Mouse (Mus musculus) kidney, adult 2 months (tissue): Measurements from ENCODE around the gene Ap3b1. TPM values are rescaled to one million over a fixed set of nuclear protein-coding genes. Genes with fewer than 3 reads are reported as not detected.

Source experiments
- DNase-seq: peaks from one replicate; pipeline ENCODE4 v3.0.0; 2021
- H3K27ac ChIP-seq: fragments of 200-500 bp; 2 replicates; pipeline ENCODE4 v1.5.1; 2012; ENCODE audit warnings: low read depth, low read length, control low read depth, inconsistent platforms; ENCODE audit not compliant: insufficient read depth
- H3K27me3 ChIP-seq: fragments of 200-500 bp; replicated peaks from 2 replicates; pipeline ENCODE4 v1.6.1; 2012; ENCODE audit warnings: mild to moderate bottlenecking, moderate library complexity, low read length, inconsistent platforms; ENCODE audit not compliant: control insufficient read depth, insufficient read depth
- H3K36me3 ChIP-seq: fragments of 200-500 bp; 2 replicates; pipeline ENCODE4 v1.6.1; 2012; ENCODE audit warnings: mild to moderate bottlenecking, moderate library complexity, low read length, inconsistent platforms; ENCODE audit not compliant: control insufficient read depth, insufficient read depth
- H3K4me1 ChIP-seq: fragments of 200-500 bp; 2 replicates; pipeline ENCODE4 v1.6.1; 2011; ENCODE audit warnings: low read length; ENCODE audit not compliant: control insufficient read depth, insufficient read depth
- H3K4me3 ChIP-seq: fragments of 200-500 bp; 2 replicates; pipeline ENCODE4 v1.5.1; 2011; ENCODE audit warnings: mild to moderate bottlenecking, low read depth, low read length, control low read depth; ENCODE audit not compliant: insufficient read depth
- CTCF ChIP-seq: fragments of 200-500 bp; conservative IDR thresholded peaks from 2 replicates; pipeline ENCODE4 v1.5.1; 2011; ENCODE audit warnings: low read depth, mild to moderate bottlenecking, control low read depth, low read length, moderate library complexity, mixed read lengths; ENCODE audit not compliant: insufficient read depth, insufficient read length
- POLR2A ChIP-seq: fragments of 200-500 bp; IDR thresholded peaks from one replicate; pipeline ENCODE4 v1.6.1; 2011; ENCODE audit warnings: low read depth, low read length, control low read depth
- WGBS: fragments of 180-500 bp; shearing (Covaris S2); methylation state at CpG from one replicate; pipeline ENCODE4 v1.1.7; 2018; 5-methylcytosine and 5-hydroxymethylcytosine counted together
- polyA plus RNA-seq: library from polyadenylated mRNA; depleted of rRNA; stranded (reverse); fragments of >200 nt; gene quantifications from 2 replicates; pipeline ENCODE4 v1.2.3, GENCODE M21; 2012

Gene Ap3b1
- polyA plus RNA-seq, 1 experiment, result 49.4 TPM

GRCm38 (mm10) chr13:94364336-94364735, 5.6 kb downstream of the Ap3b1 start:
- WGBS, result 77% methylated on average over 2 of the region's 2 CpGs
- H3K36me3 ChIP-seq, result no peaks in the 10 kb centered on the region
- H3K27me3 ChIP-seq, result no peaks in the 10 kb centered on the region
- H3K4me3 ChIP-seq, result no peak overlapping the region
- peaks cover 12% of the 10 kb centered on the region for H3K4me1 ChIP-seq
- no peak for DNase-seq
- TF ChIP-seq POLR2A (no peak), CTCF (no peak)
- H3K27ac ChIP-seq, result no peak overlapping the region

- WGBS, result 39% methylated on average over 13 of the region's 13 CpGs
Observed at GRCm38 (mm10) chr13:94365108-94365907, 6.5 kb downstream of the Ap3b1 start.

GRCm38 (mm10) chr13:94367869-94368268, 9.1 kb downstream of the Ap3b1 start:
- Histone ChIP-seq H3K4me3 (no peak overlapping the region), H3K4me1 (peaks cover 19% of the 10 kb centered on the region), H3K27ac (no peak overlapping the region), H3K27me3 (no peaks in the 10 kb centered on the region), H3K36me3 (no peaks in the 10 kb centered on the region)
- no peak for DNase-seq
- WGBS, result 92% methylated on average over 2 of the region's 2 CpGs
- no peak for TF ChIP-seq CTCF
- no peak for TF ChIP-seq POLR2A

More at GRCm38 (mm10) chr13:94365108-94365907, 6.5 kb downstream of the Ap3b1 start:
- TF ChIP-seq CTCF, result no peak
- TF ChIP-seq POLR2A, result no peak
- DNase-seq, result peak; percentile 10
- H3K27me3 ChIP-seq, result no peaks in the 10 kb centered on the region
- no peak overlapping the region for H3K4me3 ChIP-seq
- peaks cover 15% of the 10 kb centered on the region for H3K4me1 ChIP-seq
- H3K36me3 ChIP-seq, result no peaks in the 10 kb centered on the region
- H3K27ac ChIP-seq, result 0 out of 2 replicates have a peak overlapping the region, but pooled peaks have one; percentile 56

GRCm38 (mm10) chr13:94370521-94370920, 11.8 kb downstream of the Ap3b1 start:
- H3K27ac ChIP-seq, result no peak overlapping the region
- peaks cover 9% of the 10 kb centered on the region for H3K4me1 ChIP-seq
- peak; percentile 61 for DNase-seq
- WGBS, result 54% methylated on average over 10 of the region's 10 CpGs
- H3K36me3 ChIP-seq, result no peaks in the 10 kb centered on the region
- H3K27me3 ChIP-seq, result no peaks in the 10 kb centered on the region
- no peak for TF ChIP-seq CTCF
- no peak for TF ChIP-seq POLR2A
- H3K4me3 ChIP-seq, result no peak overlapping the region

GRCm38 (mm10) chr13:94372066-94372465, 13.3 kb downstream of the Ap3b1 start:
- TF ChIP-seq CTCF (no peak), POLR2A (no peak)

GRCm38 (mm10) chr13:94374131-94374530, 15.4 kb downstream of the Ap3b1 start:
- no peak for DNase-seq
- H3K27me3 ChIP-seq, result no peaks in the 10 kb centered on the region
- H3K4me1 ChIP-seq, result peaks cover 7% of the 10 kb centered on the region; the same call in 1 of the 2 replicates
- H3K27ac ChIP-seq, result no peak overlapping the region
- H3K36me3 ChIP-seq, result no peaks in the 10 kb centered on the region
- no peak overlapping the region for H3K4me3 ChIP-seq
- no peak for TF ChIP-seq POLR2A
- no peak for TF ChIP-seq CTCF
- 84% methylated on average over 3 of the region's 3 CpGs for WGBS

More at GRCm38 (mm10) chr13:94372066-94372465, 13.3 kb downstream of the Ap3b1 start:
- 80% methylated on average over 7 of the region's 7 CpGs for WGBS
- Histone ChIP-seq H3K27me3 (no peaks in the 10 kb centered on the region), H3K27ac (no peak overlapping the region), H3K4me3 (no peak overlapping the region), H3K4me1 (peaks cover 7% of the 10 kb centered on the region; the same call in 1 of the 2 replicates), H3K36me3 (no peaks in the 10 kb centered on the region)
- no peak for DNase-seq
